Mouse (Mus musculus) heart, embryonic 12.5 days (tissue): ENCODE results near the gene Bcas3. TPM values are rescaled to one million over a fixed set of nuclear protein-coding genes. Genes with fewer than 3 reads are reported as not detected.
"Not testable (repeated sequence)": the region's sequence is repeated elsewhere in the genome, so short reads cannot be mapped to it uniquely, and the experiment has no call there.

Experiments used
- ATAC-seq: fragments of 200-750 bp; cut with Nextera tagmentation; 2 replicates; pipeline ENCODE4 v1.8.0; 2017; ENCODE audit warnings: moderate TSS enrichment, moderate library complexity; ENCODE audit not compliant: insufficient number of reproducible peaks, low FRiP score
- H3K27ac ChIP-seq: fragments of 300-500 bp; sonication (generic); 2 replicates; pipeline ENCODE4 v1.5.1; 2016; ENCODE audit warnings: mild to moderate bottlenecking, moderate library complexity; ENCODE audit not compliant: poor library complexity, severe bottlenecking
- H3K27me3 ChIP-seq: fragments of 300-500 bp; sonication (generic); replicated peaks from 2 replicates; pipeline ENCODE4 v1.6.1; 2016; ENCODE audit warnings: mild to moderate bottlenecking, moderate library complexity
- H3K36me3 ChIP-seq: fragments of 300-500 bp; sonication (generic); 2 replicates; pipeline ENCODE4 v1.6.1; 2016; ENCODE audit warnings: mild to moderate bottlenecking, moderate library complexity
- H3K4me1 ChIP-seq: fragments of 300-500 bp; sonication (generic); replicated peaks from 2 replicates; pipeline ENCODE4 v1.6.1; 2016; ENCODE audit warnings: mild to moderate bottlenecking
- H3K4me2 ChIP-seq: fragments of 300-500 bp; sonication (generic); 2 replicates; pipeline ENCODE4 v1.6.1; 2016; ENCODE audit warnings: mild to moderate bottlenecking, moderate library complexity
- H3K4me3 ChIP-seq: fragments of 300-500 bp; sonication (generic); 2 replicates; pipeline ENCODE4 v1.5.1; 2016; ENCODE audit warnings: mild to moderate bottlenecking
- H3K9ac ChIP-seq: fragments of 300-500 bp; sonication (generic); 2 replicates; pipeline ENCODE4 v1.6.1; 2016; ENCODE audit warnings: mild to moderate bottlenecking, moderate library complexity
- H3K9me3 ChIP-seq: fragments of 300-500 bp; sonication (generic); replicated peaks from 2 replicates; pipeline ENCODE4 v1.6.1; 2016; ENCODE audit warnings: mild to moderate bottlenecking, moderate library complexity
- WGBS: fragments of 180-500 bp; shearing (Covaris S2); methylation state at CpG from one replicate; pipeline ENCODE4 v1.1.7; 2016; 5-methylcytosine and 5-hydroxymethylcytosine counted together
- polyA plus RNA-seq: library from polyadenylated mRNA; unstranded; fragments of >200 nt; fragmentation: Nextera tagmentation; extraction: Ambion mirVana; gene quantifications from 2 replicates; pipeline ENCODE4 v1.2.1, GENCODE M21; 2016

Bcas3 gene
- polyA plus RNA-seq, 1 experiment from 2014 or later: 16.1 TPM

DNA sequence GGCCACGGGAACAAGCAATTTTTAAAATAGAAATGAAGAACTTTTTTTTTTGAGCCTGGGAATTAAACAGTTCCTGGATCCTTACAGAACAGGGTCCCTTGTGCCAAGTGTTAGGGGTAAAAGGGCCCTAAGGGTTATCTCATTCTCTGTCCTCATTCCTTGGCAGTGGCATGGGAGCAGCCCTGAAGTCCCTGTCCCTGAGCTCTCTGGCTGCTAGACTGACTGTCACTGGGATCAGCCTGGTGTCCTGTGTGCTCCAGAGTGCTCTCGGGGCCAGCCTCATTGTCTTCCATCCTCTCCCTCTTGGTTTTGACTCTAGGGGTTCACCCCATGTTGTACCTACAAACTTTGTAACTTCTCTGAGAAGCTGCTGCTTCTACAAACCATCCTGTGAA lies 360.8 kb downstream of the Bcas3 start:
- Histone ChIP-seq H3K36me3 (no peaks in the 10 kb centered on the region), H3K4me3 (no peak overlapping the region), H3K9me3 (no peaks in the 10 kb centered on the region), H3K4me1 (peaks cover 12% of the 10 kb centered on the region), H3K9ac (no peak overlapping the region), H3K4me2 (peak overlapping the region; percentile 35), H3K27me3 (peaks cover 22% of the 10 kb centered on the region; the same call in 1 of the 2 replicates), H3K27ac (no peak overlapping the region)
- ATAC-seq: no peak
- 35% methylated on average over 2 of the region's 2 CpGs for WGBS

DNA sequence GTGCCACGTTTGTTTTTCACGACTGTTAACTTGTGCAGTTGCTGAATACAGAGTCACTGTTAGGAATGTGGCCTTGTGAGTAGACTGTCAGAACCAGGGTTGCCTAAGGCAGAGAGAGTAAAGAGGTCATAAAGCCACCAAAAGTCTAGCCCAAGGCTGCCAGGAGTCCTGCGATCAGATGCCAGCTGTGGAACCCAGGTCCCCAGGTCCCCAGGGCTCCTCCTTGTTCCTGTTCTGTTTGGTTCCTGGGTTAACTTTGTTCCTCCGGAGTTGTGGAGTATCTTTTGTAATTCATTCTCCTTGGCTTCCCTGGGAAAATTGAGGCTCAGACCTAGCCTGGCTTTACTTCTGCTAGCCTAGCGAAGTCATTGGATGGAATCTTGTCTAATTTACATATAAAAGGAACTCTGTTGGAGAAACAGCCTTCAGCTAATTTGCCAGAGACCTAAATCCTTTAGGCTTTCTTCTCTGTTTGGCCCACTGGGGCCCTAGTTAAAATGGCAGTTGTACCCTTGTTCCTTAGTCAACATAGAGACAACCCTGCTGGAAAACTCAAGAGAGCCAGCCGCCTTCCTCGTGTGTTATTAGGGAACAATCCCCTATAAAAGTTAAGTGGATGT lies 361.5 kb downstream of the Bcas3 start:
- H3K27me3 ChIP-seq: peaks cover 18% of the 10 kb centered on the region; the same call in 1 of the 2 replicates
- H3K36me3 ChIP-seq: no peaks in the 10 kb centered on the region
- H3K9me3 ChIP-seq: no peaks in the 10 kb centered on the region
- no peak overlapping the region for H3K4me2 ChIP-seq
- H3K27ac ChIP-seq: no peak overlapping the region
- peaks cover 18% of the 10 kb centered on the region for H3K4me1 ChIP-seq
- no peak overlapping the region for H3K9ac ChIP-seq
- WGBS: 38% methylated on average over 7 of the region's 7 CpGs
- ATAC-seq: no peak
- no peak overlapping the region for H3K4me3 ChIP-seq

DNA sequence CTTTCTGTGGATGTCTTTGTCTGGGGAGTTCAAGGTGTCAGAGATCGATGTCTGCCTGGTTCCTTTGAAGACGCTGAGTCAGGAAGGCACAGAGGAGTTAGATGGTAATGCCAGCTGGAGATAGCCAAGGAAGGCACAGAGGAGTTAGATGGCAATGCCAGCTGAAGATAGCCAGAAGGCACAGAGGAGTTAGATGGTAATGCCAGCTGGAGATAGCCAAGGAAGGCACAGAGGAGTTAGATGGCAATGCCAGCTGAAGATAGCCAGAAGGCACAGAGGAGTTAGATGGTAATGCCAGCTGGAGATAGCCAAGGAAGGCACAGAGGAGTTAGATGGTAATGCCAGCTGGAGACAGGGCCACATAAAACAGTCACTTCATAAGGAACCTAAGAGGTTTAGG lies 363.8 kb downstream of the Bcas3 start:
- not testable (repeated sequence) for H3K36me3 ChIP-seq, H3K9ac ChIP-seq, H3K4me3 ChIP-seq, H3K9me3 ChIP-seq, H3K27ac ChIP-seq, ATAC-seq, H3K4me2 ChIP-seq
- Histone ChIP-seq H3K4me1 (peaks cover 32% of the 10 kb centered on the region), H3K27me3 (peaks cover 18% of the 10 kb centered on the region; the same call in 1 of the 2 replicates)
- 90% methylated on average over 2 of the region's 2 CpGs for WGBS

DNA sequence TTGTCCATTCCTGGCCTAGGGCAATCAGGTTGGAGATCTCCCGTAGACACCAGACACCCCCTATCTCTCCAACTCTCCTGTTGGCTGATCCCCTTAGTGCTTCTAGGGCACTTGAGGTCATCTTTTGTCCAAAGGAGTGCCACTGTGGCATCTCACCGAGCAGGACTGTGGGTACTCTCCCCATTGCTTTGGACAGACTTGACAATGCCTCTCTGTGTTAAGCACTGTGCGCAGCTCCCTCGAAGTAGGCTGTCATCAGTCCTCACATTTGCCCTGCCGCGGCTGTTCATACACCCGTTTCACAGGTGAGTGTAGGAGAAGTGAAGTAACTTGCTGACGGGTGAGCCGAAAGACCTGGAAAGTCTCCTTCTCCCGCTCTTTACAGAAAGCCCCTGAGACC lies 366.1 kb downstream of the Bcas3 start:
- H3K36me3 ChIP-seq: no peaks in the 10 kb centered on the region
- peaks cover 11% of the 10 kb centered on the region; the same call in 1 of the 2 replicates for H3K27me3 ChIP-seq
- H3K4me2 ChIP-seq: no peak overlapping the region
- 51% methylated on average over 10 of the region's 10 CpGs for WGBS
- no peak overlapping the region for H3K27ac ChIP-seq
- H3K4me3 ChIP-seq: no peak overlapping the region
- H3K9ac ChIP-seq: no peak overlapping the region
- H3K9me3 ChIP-seq: no peaks in the 10 kb centered on the region
- H3K4me1 ChIP-seq: peaks cover 25% of the 10 kb centered on the region
- ATAC-seq: no peak

GRCm38 (mm10) chr11:85719766-85720165 lies 366.8 kb downstream of the Bcas3 start:
- Histone ChIP-seq H3K9me3 (no peaks in the 10 kb centered on the region), H3K36me3 (no peaks in the 10 kb centered on the region), H3K4me2 (no peak overlapping the region), H3K4me1 (peaks cover 30% of the 10 kb centered on the region), H3K27me3 (peaks cover 8% of the 10 kb centered on the region; the same call in 1 of the 2 replicates), H3K4me3 (no peak overlapping the region), H3K9ac (no peak overlapping the region), H3K27ac (no peak overlapping the region; the same call in 1 of the 2 replicates)
- ATAC-seq: no peak
- WGBS: 9% methylated on average over 7 of the region's 7 CpGs

DNA sequence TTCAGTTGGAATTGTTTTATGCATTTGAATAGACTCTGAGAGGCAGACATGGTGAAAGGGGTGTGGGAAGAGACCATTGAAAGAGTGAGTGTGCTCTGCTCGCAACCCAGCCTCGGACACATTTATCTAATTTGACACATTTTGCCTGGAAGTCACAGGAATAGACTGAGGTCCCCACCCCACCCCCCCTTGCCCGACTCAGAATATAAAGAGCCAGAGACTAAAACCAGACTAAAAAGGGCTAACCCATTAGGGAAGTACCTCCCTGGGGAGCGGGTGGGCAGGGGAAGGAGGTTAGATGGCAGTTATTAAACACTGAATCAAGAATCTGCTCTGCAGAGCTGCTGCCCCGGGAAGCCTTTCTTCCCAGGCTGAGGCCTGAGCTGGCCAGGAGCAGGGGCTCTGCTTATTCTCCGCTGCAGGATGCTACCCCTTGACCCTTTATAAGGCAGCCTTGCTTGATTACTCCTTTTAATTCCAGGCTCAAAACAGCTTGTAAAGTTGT lies 367.4 kb downstream of the Bcas3 start:
- peaks cover 7% of the 10 kb centered on the region; the same call in 1 of the 2 replicates for H3K27me3 ChIP-seq
- H3K36me3 ChIP-seq: no peaks in the 10 kb centered on the region
- no peak for ATAC-seq
- no peaks in the 10 kb centered on the region for H3K9me3 ChIP-seq
- 0 out of 2 replicates have a peak overlapping the region, but pooled peaks have one; percentile 4 for H3K4me2 ChIP-seq
- peaks cover 30% of the 10 kb centered on the region for H3K4me1 ChIP-seq
- 0 out of 2 replicates have a peak overlapping the region, but pooled peaks have one; percentile 19 for H3K9ac ChIP-seq
- 27% methylated on average over 6 of the region's 6 CpGs for WGBS
- no peak overlapping the region for H3K4me3 ChIP-seq
- H3K27ac ChIP-seq: 0 out of 2 replicates have a peak overlapping the region, but pooled peaks have one; percentile 20

GRCm38 (mm10) chr11:85721986-85722385 lies 369.0 kb downstream of the Bcas3 start:
- WGBS: 90% methylated on average over 4 of the region's 4 CpGs
- no peaks in the 10 kb centered on the region; the same call in 1 of the 2 replicates for H3K27me3 ChIP-seq
- H3K4me3 ChIP-seq: no peak overlapping the region
- ATAC-seq: no peak
- H3K4me1 ChIP-seq: peaks cover 30% of the 10 kb centered on the region
- no peak overlapping the region for H3K4me2 ChIP-seq
- H3K9ac ChIP-seq: no peak overlapping the region
- H3K27ac ChIP-seq: no peak overlapping the region
- no peaks in the 10 kb centered on the region for H3K9me3 ChIP-seq
- no peaks in the 10 kb centered on the region for H3K36me3 ChIP-seq

- H3K4me1 ChIP-seq: peaks cover 27% of the 10 kb centered on the region
- H3K4me2 ChIP-seq: no peak overlapping the region
- no peak overlapping the region for H3K4me3 ChIP-seq
- H3K27me3 ChIP-seq: no peaks in the 10 kb centered on the region
- 28% methylated on average over 6 of the region's 6 CpGs for WGBS
- no peaks in the 10 kb centered on the region for H3K36me3 ChIP-seq
- ATAC-seq: no peak
- no peak overlapping the region for H3K27ac ChIP-seq
- H3K9ac ChIP-seq: no peak overlapping the region
- no peaks in the 10 kb centered on the region for H3K9me3 ChIP-seq
Observed at GRCm38 (mm10) chr11:85724159-85724558, 371.2 kb downstream of the Bcas3 start.

DNA sequence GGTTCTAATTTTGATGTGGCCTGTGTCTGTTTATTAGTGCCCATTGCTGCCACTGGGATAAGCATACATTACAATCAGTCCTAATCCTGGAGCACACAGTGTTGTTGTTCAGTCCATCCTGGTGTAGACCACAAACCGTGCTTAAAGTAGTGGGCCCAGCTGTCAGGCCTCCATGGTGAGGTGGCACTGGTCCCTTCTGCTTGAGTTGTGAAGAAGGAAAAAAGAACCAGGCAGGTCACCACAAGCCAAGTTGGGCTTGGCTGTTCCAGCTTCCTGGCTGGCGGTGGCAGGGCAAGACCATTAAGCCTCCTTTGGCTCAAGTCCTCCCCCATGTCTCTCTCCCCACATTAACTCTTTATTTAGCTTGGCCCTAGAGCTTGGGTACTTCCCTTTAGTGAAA lies 376.8 kb downstream of the Bcas3 start:
- Histone ChIP-seq H3K9me3 (no peaks in the 10 kb centered on the region), H3K4me2 (no peak overlapping the region), H3K36me3 (no peaks in the 10 kb centered on the region), H3K9ac (no peak overlapping the region), H3K27me3 (no peaks in the 10 kb centered on the region), H3K4me3 (no peak overlapping the region), H3K27ac (no peak overlapping the region), H3K4me1 (peaks cover 8% of the 10 kb centered on the region)
- 67% methylated on average over 2 of the region's 2 CpGs for WGBS
- no peak for ATAC-seq

- peaks cover 15% of the 10 kb centered on the region for H3K4me1 ChIP-seq
- no peaks in the 10 kb centered on the region for H3K36me3 ChIP-seq
- 55% methylated on average over 4 of the region's 4 CpGs for WGBS
Observed at GRCm38 (mm10) chr11:85732462-85733012, 379.6 kb downstream of the Bcas3 start.

DNA sequence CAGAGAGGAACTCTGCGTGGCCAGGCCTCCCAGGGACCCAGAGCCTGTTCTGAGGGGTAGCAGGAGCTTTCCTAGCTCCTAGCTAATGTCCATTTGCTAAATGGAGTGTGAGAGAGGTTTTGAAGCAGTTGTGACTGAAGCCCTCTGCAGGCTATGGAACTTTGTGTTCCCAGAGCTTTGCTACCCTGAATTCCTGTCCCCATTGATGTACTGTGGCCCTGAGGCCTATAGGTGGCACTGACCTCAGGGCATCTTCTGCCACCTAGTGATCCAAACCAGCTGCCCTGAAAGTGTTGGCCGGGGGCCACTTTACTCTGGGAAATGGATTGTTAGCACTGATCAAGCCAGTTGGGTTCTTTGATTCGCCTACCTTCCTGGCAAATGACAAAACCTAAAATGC lies 380.6 kb downstream of the Bcas3 start:
- no peak overlapping the region for H3K4me2 ChIP-seq
- no peak overlapping the region for H3K4me3 ChIP-seq
- WGBS: 45% methylated on average over 3 of the region's 3 CpGs
- no peak for ATAC-seq
- H3K9ac ChIP-seq: no peak overlapping the region
- no peaks in the 10 kb centered on the region for H3K9me3 ChIP-seq
- no peak overlapping the region for H3K27ac ChIP-seq
- H3K4me1 ChIP-seq: peaks cover 15% of the 10 kb centered on the region
- no peaks in the 10 kb centered on the region for H3K27me3 ChIP-seq
- H3K36me3 ChIP-seq: no peaks in the 10 kb centered on the region

More at GRCm38 (mm10) chr11:85732462-85733012, 379.6 kb downstream of the Bcas3 start:
- H3K27ac ChIP-seq: no peak overlapping the region
- H3K4me2 ChIP-seq: no peak overlapping the region
- H3K27me3 ChIP-seq: no peaks in the 10 kb centered on the region
- H3K9ac ChIP-seq: no peak overlapping the region
- ATAC-seq: no peak
- no peak overlapping the region for H3K4me3 ChIP-seq
- H3K9me3 ChIP-seq: no peaks in the 10 kb centered on the region
